ENCODE assay signal across 14 mouse cellular contexts in genomic region chr13:43750301-43750700, GRCm38 (mm10). TPM values are rescaled to one million over a fixed set of nuclear protein-coding genes. Genes with fewer than 3 reads are reported as not detected.
DNase-seq lines count a peak whose midpoint lies in the region; ATAC-seq and TF ChIP-seq lines count a peak whose summit lies in the region.
"Had no signal": no experiment of that assay in that cellular context is flagged by ENCODE, and none has a peak within 500 bp of the region (broad histone marks: within the 10 kb centered on the region; RNA-seq: fewer than 3 reads in every experiment).

No protein-coding gene starts in this region.

- no peak overlapping the region for H3K27ac ChIP-seq in intestine, postnatal 0 days (ENCODE audit: low read depth, low read length)
- no peak overlapping the region for H3K27ac ChIP-seq in intestine, embryonic 16.5 days (ENCODE audit: low read length)
- no peak overlapping the region for H3K27ac ChIP-seq in stomach, postnatal 0 days (replicated peaks)
- H3K27ac ChIP-seq: limb, embryonic 12.5 days had no signal

- H3K36me3 ChIP-seq in intestine, postnatal 0 days (ENCODE audit: control insufficient read depth, insufficient read depth) = no peaks in the 10 kb centered on the region
- H3K36me3 ChIP-seq in intestine, embryonic 16.5 days (ENCODE audit: control insufficient read depth, insufficient read depth, low read length) = no peaks in the 10 kb centered on the region
- no peaks in the 10 kb centered on the region for H3K36me3 ChIP-seq in stomach, postnatal 0 days (ENCODE audit: control insufficient read depth, insufficient read depth, low read length)
- H3K36me3 ChIP-seq: G1E; limb, embryonic 12.5 days had no signal

- no peak for ATAC-seq in intestine, postnatal 0 days
- ATAC-seq in intestine, embryonic 16.5 days = no peak
- ATAC-seq in stomach, postnatal 0 days (ENCODE audit: low FRiP score, low TSS enrichment) = no peak

- H3K4me3 ChIP-seq in intestine, postnatal 0 days (ENCODE audit: low read depth, low read length) = no peak overlapping the region
- H3K4me3 ChIP-seq in intestine, embryonic 16.5 days (ENCODE audit: low read length) = no peak overlapping the region
- H3K4me3 ChIP-seq in stomach, postnatal 0 days (ENCODE audit: low read depth, low read length) = no peak overlapping the region
- H3K4me3 ChIP-seq: limb, embryonic 12.5 days had no signal

- H3K4me1 ChIP-seq in intestine, postnatal 0 days (replicated peaks; ENCODE audit: control insufficient read depth, insufficient read depth, low read length) = no peaks in the 10 kb centered on the region
- no peaks in the 10 kb centered on the region for H3K4me1 ChIP-seq in intestine, embryonic 16.5 days (ENCODE audit: control insufficient read depth, insufficient read depth, low read length)
- H3K4me1 ChIP-seq in stomach, postnatal 0 days (replicated peaks; ENCODE audit: control insufficient read depth, insufficient read depth) = no peaks in the 10 kb centered on the region
- H3K4me1 ChIP-seq: limb, embryonic 12.5 days had no signal

- no peaks in the 10 kb centered on the region for H3K27me3 ChIP-seq in intestine, postnatal 0 days (replicated peaks; ENCODE audit: control insufficient read depth, insufficient read depth, low read length)
- H3K27me3 ChIP-seq in intestine, embryonic 16.5 days (replicated peaks; ENCODE audit: control insufficient read depth, insufficient read depth, low read length) = no peaks in the 10 kb centered on the region
- H3K27me3 ChIP-seq in stomach, postnatal 0 days (ENCODE audit: control insufficient read depth, insufficient read depth, low read length) = no peaks in the 10 kb centered on the region
- H3K27me3 ChIP-seq: limb, embryonic 12.5 days had no signal

- TF ChIP-seq POLR2A in brain, embryonic 14.5 days (IDR thresholded peaks at IDR 0.05; ENCODE audit: borderline replicate concordance, extremely low read depth, insufficient read depth, insufficient read length, poor library complexity, severe bottlenecking) = no peak

- peak; percentile 48 to 57 for DNase-seq in spleen, postnatal 36 days (ENCODE audit: low spot score in 2 of 2)
- no peak for DNase-seq in spleen, adult 12 weeks (ENCODE audit: low spot score)
- no peak for DNase-seq in brain, embryonic 14.5 days (ENCODE audit: low read depth)
- DNase-seq in stomach, postnatal 0 days (ENCODE audit: low spot score) = no peak
- no peak for DNase-seq in frontal cortex, postnatal 36 days (ENCODE audit: low spot score in 2 of 2)
- DNase-seq in cerebellum, postnatal 4 days (ENCODE audit: low spot score in 2 of 2) = no peak
- DNase-seq: heart, postnatal 36 days; layer of hippocampus, postnatal 36 days; right cerebral cortex, postnatal 4 days; thymus, postnatal 36 days had no signal

- no peak overlapping the region for H3K9ac ChIP-seq in intestine, postnatal 0 days (ENCODE audit: low read depth, low read length)
- no peak overlapping the region for H3K9ac ChIP-seq in intestine, embryonic 16.5 days (ENCODE audit: low read depth, low read length)
- H3K9ac ChIP-seq in stomach, postnatal 0 days (ENCODE audit: low read length) = no peak overlapping the region
- H3K9ac ChIP-seq: limb, embryonic 12.5 days had no signal

- H3K4me2 ChIP-seq in intestine, postnatal 0 days (replicated peaks; ENCODE audit: low read depth) = no peak overlapping the region
- no peak overlapping the region for H3K4me2 ChIP-seq in intestine, embryonic 16.5 days (ENCODE audit: low read depth, low read length)
- no peak overlapping the region for H3K4me2 ChIP-seq in stomach, postnatal 0 days (replicated peaks; ENCODE audit: low read depth)
- H3K4me2 ChIP-seq: limb, embryonic 12.5 days had no signal

- no peaks in the 10 kb centered on the region for H3K9me3 ChIP-seq in intestine, postnatal 0 days (ENCODE audit: control insufficient read depth)
- H3K9me3 ChIP-seq in intestine, embryonic 16.5 days (ENCODE audit: control insufficient read depth, low read length) = no peaks in the 10 kb centered on the region
- H3K9me3 ChIP-seq in stomach, postnatal 0 days (ENCODE audit: control insufficient read depth, low read length) = no peaks in the 10 kb centered on the region
- H3K9me3 ChIP-seq: G1E; limb, embryonic 12.5 days had no signal

- TF ChIP-seq CTCF in intestine, postnatal 0 days (IDR thresholded peaks at IDR 0.05; ENCODE audit: low read depth) = peak; percentile 67
- TF ChIP-seq CTCF in brain, embryonic 14.5 days (IDR thresholded peaks at IDR 0.05; ENCODE audit: borderline replicate concordance, extremely low read depth, insufficient read depth, insufficient read length) = peak; percentile 15; the same call in 1 of the 2 replicates
- TF ChIP-seq CTCF in stomach, postnatal 0 days (IDR thresholded peaks at IDR 0.05; ENCODE audit: low read depth) = peak; percentile 55

- TF ChIP-seq EP300 in stomach, postnatal 0 days (optimal IDR thresholded peaks at IDR 0.05) = no peak

- 77% methylated on average over 3 of the region's 3 CpGs for WGBS in intestine, postnatal 0 days
- WGBS in intestine, embryonic 16.5 days = 78% methylated on average over 3 of the region's 3 CpGs
- WGBS in stomach, postnatal 0 days = 76% methylated on average over 3 of the region's 3 CpGs

RNA-seq across cellular contexts. Expression of gene Cd83, which starts 34.3 kb away (rescaled TPM):
- polyA plus RNA-seq in intestine, postnatal 0 days (2015; fragmentation: Nextera tagmentation; extraction: Ambion mirVana) = 4.2 and 5.0 TPM in 2 replicates
- polyA plus RNA-seq in intestine, embryonic 16.5 days (2015; fragmentation: Nextera tagmentation; extraction: Ambion mirVana) = 9.2 and 9.6 TPM in 2 replicates
- polyA plus RNA-seq in brain, embryonic 14.5 days (2012; rRNA removed) = 5.9 and 9.8 TPM in 2 replicates
- 2.1 and 2.9 TPM in 2 replicates for polyA plus RNA-seq in stomach, postnatal 0 days (2015; fragmentation: Nextera tagmentation; extraction: Ambion mirVana)
- polyA plus RNA-seq: G1E had no signal

Comparison
In these comparisons a context has a peak if more than half of its experiments do, and no peak if none do; other contexts are left out.
1. DNase-seq: peak in spleen, postnatal 36 days (2 of 2); none in spleen, adult 12 weeks (single experiment), brain, embryonic 14.5 days (single experiment), stomach, postnatal 0 days (single experiment), frontal cortex, postnatal 36 days (0 of 2) and cerebellum, postnatal 4 days (0 of 2).
2. CTCF ChIP-seq: peak in every context shown above with its lines; median percentile 67 in intestine, postnatal 0 days; 55 in stomach, postnatal 0 days; 15 in brain, embryonic 14.5 days.